Mouse (Mus musculus) ovary, postnatal 10 days (tissue): ENCODE data around the gene Zfp185.
"Not testable (repeated sequence)": the region's sequence is repeated elsewhere in the genome, so short reads cannot be mapped to it uniquely, and the experiment has no call there.

Experiments used
- DNase-seq: peaks from one replicate; pipeline ENCODE4 v3.0.0; 2022; ENCODE audit warnings: low spot score

Zfp185 gene

DNA sequence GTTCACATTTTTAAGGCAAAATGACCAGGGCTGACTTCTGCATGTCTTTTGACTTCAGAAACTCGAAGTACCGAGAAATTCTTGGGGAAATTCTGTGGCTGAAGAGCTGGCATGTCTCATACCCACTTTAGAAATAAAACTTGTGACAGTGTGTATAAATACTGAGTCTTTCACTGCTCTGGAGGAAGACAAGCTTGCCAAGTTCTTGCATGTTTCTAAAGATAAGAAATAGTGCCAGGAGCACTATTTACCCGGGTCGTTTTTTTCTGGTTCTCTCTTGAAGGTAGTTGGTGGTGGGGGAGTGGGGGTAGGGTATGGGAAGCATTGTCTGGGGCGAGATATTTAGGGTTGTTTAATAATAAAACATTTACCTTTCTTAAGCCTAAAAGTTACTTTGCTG is 75.2 kb downstream of the Zfp185 start:
- no peak for DNase-seq

DNA sequence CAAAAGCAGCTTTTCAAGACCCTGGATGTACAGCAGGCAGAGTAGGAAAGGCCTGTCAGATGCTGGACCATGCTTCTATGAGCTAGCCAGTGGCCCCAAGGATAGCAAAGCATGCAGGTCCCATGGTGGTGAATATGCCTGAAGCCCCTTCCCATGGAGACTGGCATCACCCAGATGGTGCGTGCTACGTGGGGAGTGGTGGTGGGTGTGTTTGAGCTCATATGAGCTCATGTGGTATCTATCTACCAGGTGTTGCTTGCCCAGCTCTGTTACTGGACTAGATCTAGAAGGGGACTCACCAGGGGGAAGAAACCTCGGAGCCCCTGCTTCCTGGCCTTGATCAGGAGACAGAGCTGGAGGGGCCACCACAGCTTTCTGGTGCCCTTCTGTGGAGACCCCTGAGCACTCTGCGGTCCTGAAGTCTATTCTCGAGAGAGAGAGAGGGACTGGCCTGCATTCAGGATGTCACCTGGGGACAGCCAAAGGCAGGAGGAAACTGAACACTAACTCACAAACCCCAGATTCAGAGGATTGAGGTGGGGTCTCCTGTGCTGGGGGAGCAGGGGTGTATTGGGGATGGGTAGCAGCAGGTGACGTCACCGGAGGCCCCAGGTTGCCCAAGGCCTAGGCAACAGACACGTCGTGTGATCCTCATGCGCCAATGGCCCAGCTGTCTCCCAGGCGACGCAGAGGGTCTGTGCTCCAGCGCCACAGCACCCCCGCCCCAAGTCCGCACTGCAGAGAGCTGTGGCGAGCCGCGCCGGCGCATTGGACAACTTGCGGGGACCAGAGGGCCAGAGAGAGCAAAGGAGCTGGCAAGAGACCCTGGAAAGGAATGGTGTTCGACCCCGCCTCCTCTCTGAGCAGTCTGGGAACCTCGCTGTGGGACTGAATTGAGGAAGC is 76.6 kb downstream of the Zfp185 start:
- no peak for DNase-seq

DNA sequence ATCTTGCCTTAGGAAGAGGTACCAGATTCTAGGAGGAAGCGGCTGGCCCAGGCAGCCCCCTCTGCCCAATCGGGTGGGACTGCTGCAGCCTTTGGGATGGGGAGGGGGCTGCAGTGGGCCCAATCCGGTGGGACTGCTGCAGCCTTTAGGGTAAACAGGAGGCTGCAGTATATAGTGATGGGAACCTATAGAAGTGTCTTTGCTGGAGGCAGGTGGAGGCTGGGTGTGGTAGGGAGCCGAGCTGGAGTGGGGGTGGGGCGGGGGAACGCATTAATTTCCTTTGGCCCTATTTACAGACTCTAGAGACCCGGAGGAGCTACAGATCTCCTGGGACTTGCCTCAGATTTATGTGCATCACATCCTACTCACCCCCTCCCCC is 77.3 kb downstream of the Zfp185 start, which contains the start of gene Pnma3:
Gene Pnma3, plus strand, starts transcription at position 373 of the 379 bp plus-strand sequence.
- no peak for DNase-seq

DNA sequence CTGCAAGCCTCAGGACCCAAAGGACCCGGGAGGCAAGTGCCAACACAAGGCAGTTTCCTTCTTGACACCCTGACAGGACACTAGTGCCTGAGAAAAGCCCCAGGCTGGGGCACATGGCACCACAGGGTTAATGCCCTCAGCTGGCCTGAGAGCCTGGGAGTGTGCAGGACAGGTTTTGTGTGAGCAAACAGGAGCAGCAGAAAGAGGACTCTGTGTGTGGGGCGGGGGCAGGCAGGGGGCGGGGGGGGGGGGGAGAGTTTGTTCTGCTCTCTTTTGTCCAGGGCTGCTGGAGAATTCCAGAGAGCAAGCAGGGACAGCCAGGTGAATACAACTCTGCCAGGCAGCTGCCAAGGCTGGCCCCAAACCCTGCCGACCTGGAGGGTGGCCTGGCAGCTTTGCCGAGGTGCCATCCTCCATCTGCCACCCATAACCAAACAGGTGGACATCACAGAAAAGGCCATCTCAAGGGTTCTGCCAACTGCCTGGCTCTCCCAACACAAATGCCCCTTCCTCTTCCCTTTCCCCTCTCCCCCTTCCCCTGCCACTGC is 79.7 kb downstream of the Zfp185 start:
- DNase-seq, result not testable (repeated sequence)
